In the genomic region with DNA sequence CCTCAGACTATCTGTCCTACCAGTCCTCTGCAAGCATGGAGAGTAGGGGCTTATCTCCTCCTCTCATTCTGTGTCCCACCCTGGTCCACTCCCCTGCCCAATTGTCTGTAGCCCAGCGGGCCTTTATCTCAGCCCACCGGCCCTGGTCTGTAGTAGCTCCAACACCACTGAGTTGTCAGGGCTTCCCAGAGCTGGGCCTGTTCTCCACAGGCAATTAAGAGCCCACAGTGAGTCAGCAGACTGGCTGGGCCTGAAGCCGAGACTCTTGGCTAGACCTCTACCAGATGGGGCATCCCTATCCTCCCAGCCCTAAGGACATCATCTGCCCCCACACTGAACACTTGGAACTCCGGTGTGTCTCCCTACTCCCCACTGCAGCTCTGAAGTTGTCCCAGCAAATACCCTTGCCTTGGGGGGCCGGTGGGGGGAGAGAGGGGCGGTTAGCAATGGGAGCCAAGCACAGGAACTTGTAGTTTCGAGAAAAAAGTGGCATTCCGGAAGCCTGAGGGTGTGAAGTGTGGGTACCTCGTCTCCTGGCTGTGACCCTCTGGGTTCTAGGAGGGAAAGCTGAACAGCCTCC, we compare ENCODE assay signal across 8 mouse cellular contexts.
DNase-seq lines count a peak whose midpoint lies in the region; ATAC-seq lines count a peak whose summit lies in the region.

No protein-coding gene starts in this region.

- H3K4me2 ChIP-seq in kidney, embryonic 15.5 days, result no peak overlapping the region
- H3K4me2 ChIP-seq in stomach, embryonic 16.5 days (ENCODE audit: low read depth, low read length), result no peak overlapping the region

- intact Hi-C loops in heart, postnatal 36 days (cut with DNase I), result no loop called here

- H3K4me1 ChIP-seq in kidney, embryonic 15.5 days, result peaks cover 6% of the 10 kb centered on the region
- peaks cover 10% of the 10 kb centered on the region for H3K4me1 ChIP-seq in embryonic facial prominence, embryonic 10.5 days
- peaks cover 15% of the 10 kb centered on the region for H3K4me1 ChIP-seq in stomach, embryonic 16.5 days (ENCODE audit: control insufficient read depth, insufficient read depth, low read length)

- peak; percentile 58; the same call in 1 of the 2 replicates for ATAC-seq in kidney, embryonic 15.5 days (replicated peaks; ENCODE audit: low FRiP score)
- ATAC-seq in stomach, embryonic 16.5 days (ENCODE audit: insufficient read depth, low FRiP score), result peak; percentile 69

- 84% methylated on average over 9 of the region's 9 CpGs for WGBS in kidney, embryonic 15.5 days
- WGBS in embryonic facial prominence, embryonic 10.5 days, result 85% methylated on average over 9 of the region's 9 CpGs
- WGBS in stomach, embryonic 16.5 days, result 77% methylated on average over 9 of the region's 9 CpGs

- H3K27me3 ChIP-seq in kidney, embryonic 15.5 days, result no peaks in the 10 kb centered on the region
- H3K27me3 ChIP-seq in embryonic facial prominence, embryonic 10.5 days (replicated peaks; ENCODE audit: low read depth, poor library complexity, severe bottlenecking), result no peaks in the 10 kb centered on the region
- H3K27me3 ChIP-seq in stomach, embryonic 16.5 days (ENCODE audit: control insufficient read depth, insufficient read depth, low read length), result no peaks in the 10 kb centered on the region

- no peak for DNase-seq in kidney, postnatal 14 days
- peak; percentile 92 for DNase-seq in Muller cell, postnatal 12 days (ENCODE audit: inconsistent ontology term)
- DNase-seq in embryonic facial prominence, embryonic 10.5 days (ENCODE audit: low spot score), result no peak
- DNase-seq in heart, postnatal 36 days, result peak; percentile 38 to 55
- DNase-seq in adrenal gland, postnatal 10 days, result no peak
- DNase-seq in lung, postnatal 10 days, result no peak

- H3K9ac ChIP-seq in kidney, embryonic 15.5 days, result no peak overlapping the region
- H3K9ac ChIP-seq in stomach, embryonic 16.5 days (ENCODE audit: low read length), result no peak overlapping the region; the same call in 1 of the 2 replicates

- no peak overlapping the region for H3K27ac ChIP-seq in kidney, embryonic 15.5 days
- H3K27ac ChIP-seq in embryonic facial prominence, embryonic 10.5 days (replicated peaks), result peak overlapping the region; percentile 3; the same call in 1 of the 2 replicates
- H3K27ac ChIP-seq in stomach, embryonic 16.5 days (ENCODE audit: low read length), result peak overlapping the region; percentile 18; the same call in 1 of the 2 replicates

- no peak overlapping the region for H3K4me3 ChIP-seq in kidney, embryonic 15.5 days (replicated peaks)
- no peak overlapping the region for H3K4me3 ChIP-seq in embryonic facial prominence, embryonic 10.5 days
- H3K4me3 ChIP-seq in stomach, embryonic 16.5 days (replicated peaks; ENCODE audit: low read length), result no peak overlapping the region

- H3K9me3 ChIP-seq in kidney, embryonic 15.5 days (replicated peaks), result no peaks in the 10 kb centered on the region
- H3K9me3 ChIP-seq in embryonic facial prominence, embryonic 10.5 days, result no peaks in the 10 kb centered on the region
- H3K9me3 ChIP-seq in stomach, embryonic 16.5 days (replicated peaks; ENCODE audit: control insufficient read depth, low read length), result no peaks in the 10 kb centered on the region

- no peaks in the 10 kb centered on the region for H3K36me3 ChIP-seq in kidney, embryonic 15.5 days
- H3K36me3 ChIP-seq in embryonic facial prominence, embryonic 10.5 days (replicated peaks), result no peaks in the 10 kb centered on the region
- H3K36me3 ChIP-seq in stomach, embryonic 16.5 days (ENCODE audit: control insufficient read depth, insufficient read depth, low read length), result no peaks in the 10 kb centered on the region

Comparison
In these comparisons a context has a peak if more than half of its experiments do, and no peak if none do; other contexts are left out.
1. DNase-seq: peak in Muller cell, postnatal 12 days (single experiment) and heart, postnatal 36 days (2 of 2); none in kidney, postnatal 14 days (single experiment), embryonic facial prominence, embryonic 10.5 days (single experiment), adrenal gland, postnatal 10 days (single experiment) and lung, postnatal 10 days (single experiment).